Mouse (Mus musculus) thymus, postnatal 14 days (tissue): Measurements from ENCODE around the gene Ubxn11.
A peak's percentile ranks its signal among the peaks of the same experiment; 100 is the strongest.
"Not testable (repeated sequence)": the region's sequence is repeated elsewhere in the genome, so short reads cannot be mapped to it uniquely, and the experiment has no call there.

ENCODE experiments used
- DNase-seq: peaks from one replicate; pipeline ENCODE4 v3.0.0; 2021

Ubxn11 gene

GRCm38 (mm10) chr4:134119644-134120043, 17.3 kb downstream of the Ubxn11 start:
- DNase-seq = peak; percentile 75

- DNase-seq = peak; percentile 24
Observed at GRCm38 (mm10) chr4:134120192-134120805, 17.9 kb downstream of the Ubxn11 start.

GRCm38 (mm10) chr4:134120916-134121315, 18.5 kb downstream of the Ubxn11 start:
- no peak for DNase-seq

- peak; percentile 90 for DNase-seq
Observed at GRCm38 (mm10) chr4:134121571-134121970, 19.2 kb downstream of the Ubxn11 start.

GRCm38 (mm10) chr4:134122281-134122680, 19.9 kb downstream of the Ubxn11 start:
- DNase-seq = no peak

- no peak for DNase-seq
Observed at GRCm38 (mm10) chr4:134123147-134123546, 20.8 kb downstream of the Ubxn11 start.

- peak; percentile 87 for DNase-seq
Observed at GRCm38 (mm10) chr4:134123680-134124551, 21.5 kb downstream of the Ubxn11 start.

GRCm38 (mm10) chr4:134125383-134126060, 23.2 kb downstream of the Ubxn11 start:
- no peak for DNase-seq

GRCm38 (mm10) chr4:134126300-134127120, 24.1 kb downstream of the Ubxn11 start:
- no peak for DNase-seq

- no peak for DNase-seq
Observed at GRCm38 (mm10) chr4:134127121-134127455, 24.7 kb downstream of the Ubxn11 start.

GRCm38 (mm10) chr4:134127793-134128192, 25.4 kb downstream of the Ubxn11 start:
- no peak for DNase-seq

GRCm38 (mm10) chr4:134128221-134128982, 26.0 kb downstream of the Ubxn11 start, which contains the start of gene Sh3bgrl3:
Gene Sh3bgrl3, minus strand, starts transcription at chr4:134128789.
- peak; percentile 95 for DNase-seq

GRCm38 (mm10) chr4:134128983-134129362, 26.6 kb downstream of the Ubxn11 start:
- DNase-seq = peak; percentile 72

- no peak for DNase-seq
Observed at GRCm38 (mm10) chr4:134129482-134129881, 27.1 kb downstream of the Ubxn11 start.

GRCm38 (mm10) chr4:134132117-134132516, 29.7 kb downstream of the Ubxn11 start:
- no peak for DNase-seq

GRCm38 (mm10) chr4:134132519-134133095, 30.2 kb downstream of the Ubxn11 start:
- DNase-seq = no peak

GRCm38 (mm10) chr4:134136280-134136926, 34.0 kb downstream of the Ubxn11 start:
- DNase-seq = no peak

- no peak for DNase-seq
Observed at GRCm38 (mm10) chr4:134138857-134139256, 36.5 kb downstream of the Ubxn11 start.

GRCm38 (mm10) chr4:134144297-134144696, 41.9 kb downstream of the Ubxn11 start:
- not testable (repeated sequence) for DNase-seq

GRCm38 (mm10) chr4:134149389-134149788, 47.0 kb downstream of the Ubxn11 start:
- DNase-seq = no peak

GRCm38 (mm10) chr4:134152112-134152511, 49.7 kb downstream of the Ubxn11 start:
- DNase-seq = no peak
